Mouse (Mus musculus) megakaryocyte, embryonic 14.5 days (primary cell): ENCODE measurements at regions not wholly inside any gene's neighbourhood (a gene's known extent, or its start where the extent isn't known, plus 50 kb on each side); places are given as distances from the start of the nearest gene placed in this dataset.

Experiments
- FLI1 ChIP-seq: IDR thresholded peaks from 2 replicates; pipeline ENCODE4 v1.6.1; 2012; ENCODE audit warnings: low read length, inconsistent platforms, mixed read lengths
- GATA1 ChIP-seq: IDR thresholded peaks from 3 replicates; pipeline ENCODE4 v1.6.1; 2012; ENCODE audit warnings: mixed read lengths, low read length, inconsistent platforms, borderline replicate concordance

DNA sequence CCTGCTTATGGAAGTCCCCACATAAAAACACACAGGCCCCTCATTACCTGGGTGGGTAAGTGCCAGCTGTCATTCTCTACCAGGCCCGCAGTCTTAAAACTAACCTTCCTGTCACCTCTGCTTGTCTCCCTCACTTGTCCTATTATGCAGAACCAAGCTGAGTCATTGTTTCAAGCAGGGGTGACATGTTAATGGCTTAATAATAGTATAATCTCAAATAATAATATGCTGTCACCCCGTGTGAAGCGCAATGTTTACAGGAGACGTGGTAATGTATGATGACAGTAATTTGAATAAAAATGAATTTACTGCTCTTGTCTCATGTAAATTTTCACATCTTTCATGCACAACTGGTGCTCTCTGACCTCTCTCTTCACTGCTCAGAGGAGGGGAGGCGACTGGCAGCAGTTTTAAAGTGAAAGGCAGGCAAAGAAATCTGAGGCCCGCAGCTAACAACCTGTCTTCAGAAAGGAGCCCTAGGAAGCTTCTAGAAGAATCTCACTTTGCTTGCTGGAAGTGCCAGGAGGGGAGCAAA lies 357.2 kb upstream of the Mki67 start:
- TF ChIP-seq GATA1 (no peak), FLI1 (no peak)
